Mouse (Mus musculus): ENCODE measurements around the gene Pitpnc1.

Gene Pitpnc1

DNA sequence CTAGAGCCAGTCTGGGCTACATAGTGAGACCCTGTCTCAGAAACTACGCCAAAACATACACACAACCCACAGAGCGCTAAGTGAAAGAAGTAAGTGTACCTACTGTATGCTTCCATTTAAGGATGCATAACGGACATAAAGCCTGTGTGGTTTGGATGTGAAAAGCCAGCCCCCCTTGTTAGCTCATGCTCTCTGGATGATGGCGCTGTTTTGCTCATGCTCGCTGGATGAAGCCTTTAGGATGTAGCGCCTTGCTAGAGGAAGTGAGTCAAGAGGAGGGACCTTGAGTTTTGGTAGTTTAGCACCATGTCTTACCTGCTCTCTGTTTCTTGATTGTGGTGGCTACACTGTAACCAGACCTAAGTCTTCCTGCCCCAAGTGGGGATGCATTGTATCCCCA is 96.9 kb downstream of the Pitpnc1 start:
- DNase-seq (ENCODE audit: low spot score in 2 of 2) = no peak

DNA sequence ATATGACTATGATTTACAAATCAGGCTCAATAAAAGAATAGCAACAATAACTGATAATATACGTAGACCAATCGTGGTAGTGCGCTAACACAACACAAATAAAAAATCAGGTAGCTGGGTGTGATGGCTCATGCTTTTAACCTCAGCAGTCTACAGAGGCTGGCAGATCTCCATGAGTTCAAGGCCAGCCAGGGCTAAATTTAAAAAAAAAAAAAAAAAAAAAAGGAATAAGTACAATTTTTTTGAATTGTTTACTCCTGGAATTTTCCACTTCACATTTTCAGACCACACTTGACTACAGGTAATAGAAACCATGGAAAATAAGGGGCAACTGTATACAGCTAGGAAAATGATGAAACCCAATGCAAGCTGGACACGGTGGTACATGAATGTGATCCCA is 97.3 kb downstream of the Pitpnc1 start:
- DNase-seq (ENCODE audit: low spot score in 2 of 2) = no peak

GRCm38 (mm10) chr11:107372688-107373087 is 97.8 kb downstream of the Pitpnc1 start:
- no peak for DNase-seq (ENCODE audit: low spot score in 2 of 2)

DNA sequence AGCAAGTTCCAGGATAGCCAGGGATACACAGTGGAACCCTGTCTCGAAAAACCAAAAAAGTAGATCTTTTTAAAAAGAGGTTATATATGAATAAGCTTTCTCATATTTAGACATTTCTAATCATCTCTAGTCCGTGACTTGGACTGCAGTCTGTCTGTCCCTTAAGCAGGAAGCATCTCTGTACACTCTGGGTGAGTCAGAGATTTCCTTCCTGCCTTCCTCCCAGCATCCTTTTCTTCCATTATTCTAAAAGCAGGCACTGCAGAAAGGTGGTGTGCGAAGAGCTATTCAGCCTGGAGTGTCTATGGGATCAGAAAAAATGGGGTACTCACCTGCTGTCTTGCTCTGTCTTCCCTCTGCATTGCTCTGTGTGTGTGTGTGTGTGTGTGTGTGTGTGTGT is 100.0 kb downstream of the Pitpnc1 start:
- DNase-seq (ENCODE audit: low spot score in 2 of 2) = no peak

- DNase-seq (ENCODE audit: low spot score in 2 of 2) = no peak
Measured at GRCm38 (mm10) chr11:107369661-107370060, 100.8 kb downstream of the Pitpnc1 start.

DNA sequence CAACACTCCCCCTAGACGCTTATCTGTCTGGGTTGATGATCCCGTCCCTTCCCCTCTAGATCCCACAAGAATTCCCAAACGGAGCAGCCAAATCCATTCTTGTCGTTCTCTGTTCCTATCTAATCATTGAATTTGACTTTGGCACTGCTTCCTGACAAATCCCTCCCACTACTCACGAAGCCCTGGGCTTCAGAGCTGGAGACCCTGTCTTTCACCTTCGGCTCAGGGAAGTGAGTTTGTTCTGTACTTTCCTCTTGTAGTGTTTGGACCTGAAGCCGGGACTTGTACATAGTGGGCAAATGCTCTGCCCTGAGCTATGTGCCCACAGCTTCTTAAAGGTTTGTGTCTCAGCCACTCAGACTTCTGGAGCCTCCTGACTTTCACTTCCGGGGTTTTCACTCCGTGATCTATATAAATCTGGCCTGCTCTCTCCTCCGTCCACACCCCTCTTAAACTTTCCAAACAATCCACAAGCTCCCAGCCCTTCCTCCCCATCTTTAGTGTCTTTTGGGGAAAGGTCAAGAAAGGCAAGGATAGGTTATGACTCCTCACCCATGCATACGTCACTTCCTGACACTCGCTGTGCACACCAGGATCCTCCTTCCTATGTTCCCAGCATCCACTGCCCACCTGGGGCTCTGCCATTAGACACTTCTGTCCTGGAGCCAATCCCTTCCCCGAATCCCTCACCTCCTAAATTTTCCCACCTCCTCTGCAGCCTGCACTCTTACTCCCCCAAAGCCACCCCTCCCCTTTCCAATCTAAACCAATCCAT is 104.4 kb downstream of the Pitpnc1 start:
- DNase-seq (ENCODE audit: low spot score in 2 of 2) = no peak

- DNase-seq (ENCODE audit: low spot score in 2 of 2) = no peak
Measured at GRCm38 (mm10) chr11:107358695-107359094, 111.8 kb downstream of the Pitpnc1 start.

- no peak for DNase-seq (ENCODE audit: low spot score in 2 of 2)
Measured at GRCm38 (mm10) chr11:107356224-107356623, 114.3 kb downstream of the Pitpnc1 start.

DNA sequence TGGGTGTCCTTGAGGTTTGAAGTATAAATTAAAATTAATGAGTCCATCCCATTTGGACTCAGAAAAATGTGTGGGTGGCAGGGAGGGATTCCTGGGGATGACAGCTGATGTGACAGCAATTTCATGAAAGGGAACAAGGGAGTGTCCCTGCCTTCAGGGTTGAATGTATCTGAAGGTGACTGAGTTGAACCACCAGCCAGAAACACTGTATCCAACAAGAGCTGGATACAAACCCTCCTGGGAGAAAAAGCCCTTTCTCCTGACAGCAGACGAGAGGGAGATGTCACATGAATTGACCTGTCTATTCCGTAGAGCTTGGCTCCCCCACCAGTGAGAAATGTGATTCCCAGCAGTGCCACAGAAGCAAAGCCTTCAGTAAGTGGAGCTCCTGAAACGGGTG is 115.0 kb downstream of the Pitpnc1 start:
- no peak for DNase-seq (ENCODE audit: low spot score in 2 of 2)

DNA sequence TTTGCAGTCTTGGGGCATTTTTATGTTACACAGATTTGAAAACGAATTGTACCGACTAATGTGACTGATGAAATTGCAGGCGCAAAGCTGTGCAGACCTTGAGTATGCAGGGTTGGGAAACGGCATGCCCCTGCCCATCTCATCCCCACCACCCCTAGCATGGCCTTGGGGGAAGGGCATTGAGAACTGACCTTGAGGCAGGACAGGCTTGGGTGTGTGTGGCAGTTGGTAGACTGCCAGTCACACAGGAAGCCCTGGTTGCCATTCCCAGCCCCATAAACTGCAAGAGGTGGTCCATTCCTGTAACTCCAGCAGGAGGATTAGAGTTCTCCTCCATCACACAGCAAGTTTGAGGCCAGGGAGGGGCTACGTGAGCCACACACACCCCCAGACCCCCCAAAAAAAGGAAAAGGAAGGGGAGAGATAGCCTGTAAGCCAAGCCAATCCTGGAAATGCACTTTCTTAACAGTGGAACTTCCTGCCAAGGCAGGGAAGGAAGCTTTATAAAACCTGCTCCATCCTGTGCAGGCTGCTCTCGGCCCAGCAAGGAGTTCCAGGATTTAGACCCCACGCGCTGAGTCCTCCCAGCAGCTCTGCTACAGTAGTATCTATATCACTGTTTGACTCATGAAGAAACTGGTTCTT is 115.9 kb downstream of the Pitpnc1 start:
- no peak for DNase-seq (ENCODE audit: low spot score in 2 of 2)

GRCm38 (mm10) chr11:107352596-107352995 is 117.9 kb downstream of the Pitpnc1 start:
- DNase-seq (ENCODE audit: low spot score in 2 of 2) = no peak

- no peak for DNase-seq (ENCODE audit: low spot score in 2 of 2)
Measured at GRCm38 (mm10) chr11:107349756-107350155, 120.7 kb downstream of the Pitpnc1 start.

GRCm38 (mm10) chr11:107343031-107343430 is 127.5 kb downstream of the Pitpnc1 start:
- DNase-seq (ENCODE audit: low spot score in 2 of 2) = no peak

DNA sequence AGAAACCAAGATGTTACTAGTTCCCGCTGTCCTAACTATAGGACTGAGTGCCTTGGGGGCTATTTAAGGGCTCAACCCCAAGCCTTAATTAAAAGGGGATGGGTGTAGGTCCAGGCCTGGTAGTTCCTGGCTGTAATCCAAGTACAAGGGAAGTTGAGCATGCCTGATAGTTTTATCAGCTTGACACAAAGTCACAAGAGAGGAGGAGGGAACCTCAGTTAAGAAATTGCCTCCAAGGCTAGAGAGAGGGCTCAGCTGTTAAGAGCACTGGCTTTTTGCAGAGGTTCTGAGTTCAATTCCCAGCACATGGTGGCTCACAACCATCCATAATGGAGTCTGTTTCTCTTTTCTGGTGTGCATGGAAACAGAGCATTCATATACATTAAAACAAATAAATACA is 128.1 kb downstream of the Pitpnc1 start:
- DNase-seq (ENCODE audit: low spot score in 2 of 2) = no peak

DNA sequence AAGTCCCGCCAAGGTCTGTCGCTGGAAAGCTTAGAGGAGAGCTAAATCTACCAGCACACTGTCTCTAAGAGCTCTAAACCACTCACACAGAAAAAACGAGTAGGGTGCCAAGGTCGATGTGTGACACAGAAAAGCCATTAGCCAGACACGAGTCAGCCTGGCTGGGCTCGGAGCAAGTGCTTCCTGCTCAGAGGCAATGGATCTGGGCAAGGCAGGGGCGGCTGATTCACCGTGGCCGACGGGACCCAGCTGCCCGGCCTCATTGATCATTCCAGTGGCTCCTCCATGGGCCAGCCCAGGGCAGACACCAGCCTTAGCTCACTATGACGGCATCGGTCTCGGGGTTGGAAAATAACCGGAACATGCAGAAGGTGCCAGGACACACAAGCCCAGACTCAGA is 129.2 kb downstream of the Pitpnc1 start:
- DNase-seq (ENCODE audit: low spot score in 2 of 2) = no peak

- no peak for DNase-seq (ENCODE audit: low spot score in 2 of 2)
Measured at GRCm38 (mm10) chr11:107340793-107341192, 129.7 kb downstream of the Pitpnc1 start.

GRCm38 (mm10) chr11:107339224-107339805 is 131.2 kb downstream of the Pitpnc1 start:
- no peak for DNase-seq (ENCODE audit: low spot score in 2 of 2)

- DNase-seq (ENCODE audit: low spot score in 2 of 2) = no peak
Measured at GRCm38 (mm10) chr11:107337391-107338148, 132.9 kb downstream of the Pitpnc1 start.

- no peak for DNase-seq (ENCODE audit: low spot score in 2 of 2)
Measured at GRCm38 (mm10) chr11:107335756-107336155, 134.7 kb downstream of the Pitpnc1 start.

DNA sequence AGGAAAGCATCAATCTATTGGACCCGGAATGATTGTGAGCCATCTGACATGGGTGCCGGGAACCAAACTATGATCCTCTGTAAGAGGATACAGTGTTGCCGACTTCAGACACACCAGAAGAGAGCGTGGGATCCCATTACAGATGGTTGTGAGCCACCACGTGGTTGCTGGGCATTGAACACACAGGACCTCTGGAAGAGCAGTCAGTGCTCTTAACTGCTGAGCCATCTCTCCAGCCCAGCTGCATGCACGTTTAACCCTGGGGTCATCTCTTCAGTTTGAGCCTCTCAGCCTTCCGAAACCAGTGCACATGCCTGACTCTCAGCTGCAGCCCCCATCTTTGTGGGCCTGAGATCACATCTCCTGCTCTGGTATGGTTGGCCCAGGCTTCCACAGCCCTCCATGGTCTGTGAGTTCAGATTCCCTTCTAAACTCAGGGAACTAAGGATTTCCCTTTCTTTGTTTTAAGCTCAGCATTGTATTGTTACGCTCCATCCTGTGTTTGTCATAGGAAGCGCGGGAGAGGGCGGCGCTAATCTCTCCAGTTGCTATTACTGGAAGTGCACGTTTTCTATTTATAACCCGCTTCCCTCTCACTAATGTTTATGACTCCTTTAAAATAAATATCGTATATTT is 135.5 kb downstream of the Pitpnc1 start:
- DNase-seq (ENCODE audit: low spot score in 2 of 2) = no peak

GRCm38 (mm10) chr11:107332905-107333304 is 137.6 kb downstream of the Pitpnc1 start:
- DNase-seq (ENCODE audit: low spot score in 2 of 2) = no peak

DNA sequence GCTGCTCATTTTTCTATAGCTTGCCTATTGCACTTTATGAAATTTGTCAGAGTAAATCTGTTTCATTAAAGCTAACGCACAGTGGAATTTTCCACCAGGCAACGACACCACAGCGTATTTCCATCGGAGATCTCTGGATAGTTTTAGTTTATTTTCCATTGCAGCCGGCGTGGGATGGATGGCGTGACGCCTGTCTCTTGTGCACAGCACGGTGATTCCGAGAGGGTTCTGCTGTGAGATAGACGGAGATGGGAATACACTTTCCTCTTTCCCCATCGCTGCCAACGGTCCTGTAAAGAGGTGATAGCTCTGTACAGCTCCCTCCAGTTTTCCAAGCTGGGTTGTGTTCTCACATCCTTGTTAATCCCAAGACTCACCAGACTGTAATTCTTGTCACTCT is 138.2 kb downstream of the Pitpnc1 start:
- no peak for DNase-seq (ENCODE audit: low spot score in 2 of 2)

Data from thymus, postnatal 10 days (tissue).